Mouse (Mus musculus) layer of hippocampus, adult 8-10 months (tissue): ENCODE measurements around the gene Pld4. TPM values are rescaled to one million over a fixed set of nuclear protein-coding genes. Genes with fewer than 3 reads are reported as not detected.

Experiments used
- DNase-seq, 2 experiments: peaks; one replicate each; pipeline ENCODE4 v3.0.0; 2022; ENCODE audit warnings: low spot score in 2 of 2
- total RNA-seq, 4 experiments: library from RNA; stranded (reverse); gene quantifications; 2 replicates each; pipeline ENCODE4 v1.2.4; 2022

Pld4 gene
- total RNA-seq, 4 experiments from 2014 or later, result 7.3 to 36.6 (median 21.0) TPM

- no peak for DNase-seq
These were observed 6.1 kb downstream of the Pld4 start for GRCm38 (mm10) chr12:112766586-112766985.

GRCm38 (mm10) chr12:112767036-112767890 is 6.8 kb downstream of the Pld4 start:
- peak; percentile 16 to 40 for DNase-seq

GRCm38 (mm10) chr12:112768166-112768565 is 7.7 kb downstream of the Pld4 start:
- DNase-seq, result peak in 1 of 2 experiments; percentile 1

GRCm38 (mm10) chr12:112769031-112769430 is 8.6 kb downstream of the Pld4 start:
- DNase-seq, result peak; percentile 7 to 28

- DNase-seq, result peak in 1 of 2 experiments; percentile 1
These were observed 9.3 kb downstream of the Pld4 start for GRCm38 (mm10) chr12:112769751-112770150.

- DNase-seq, result no peak
These were observed 9.9 kb downstream of the Pld4 start for GRCm38 (mm10) chr12:112770396-112770795.

- DNase-seq, result no peak
These were observed 11.9 kb downstream of the Pld4 start for GRCm38 (mm10) chr12:112772306-112772705.

GRCm38 (mm10) chr12:112773366-112773765 is 12.9 kb downstream of the Pld4 start:
- DNase-seq, result no peak

- no peak for DNase-seq
These were observed 13.6 kb downstream of the Pld4 start for GRCm38 (mm10) chr12:112774026-112774425.

- DNase-seq, result no peak
These were observed 14.0 kb downstream of the Pld4 start for GRCm38 (mm10) chr12:112774481-112774880.

GRCm38 (mm10) chr12:112791026-112791425 is 30.6 kb downstream of the Pld4 start:
- DNase-seq, result no peak

GRCm38 (mm10) chr12:112793601-112794355 is 33.3 kb downstream of the Pld4 start:
- no peak for DNase-seq

- DNase-seq, result no peak
These were observed 33.9 kb downstream of the Pld4 start for GRCm38 (mm10) chr12:112794356-112794816.

- no peak for DNase-seq
These were observed 34.5 kb downstream of the Pld4 start for GRCm38 (mm10) chr12:112794998-112795397.

- no peak for DNase-seq
These were observed 35.1 kb downstream of the Pld4 start for GRCm38 (mm10) chr12:112795466-112796104.

- DNase-seq, result no peak
These were observed 36.4 kb downstream of the Pld4 start for GRCm38 (mm10) chr12:112796551-112797510.

GRCm38 (mm10) chr12:112797672-112798331 is 37.3 kb downstream of the Pld4 start:
- peak; percentile 58 to 69 for DNase-seq

GRCm38 (mm10) chr12:112798332-112798681 is 37.9 kb downstream of the Pld4 start:
- no peak for DNase-seq

GRCm38 (mm10) chr12:112798716-112799115 is 38.3 kb downstream of the Pld4 start:
- DNase-seq, result no peak
